Mouse (Mus musculus): ENCODE data around the gene 6030408B16Rik.
"Not testable (repeated sequence)": the region's sequence is repeated elsewhere in the genome, so short reads cannot be mapped to it uniquely, and the experiment has no call there.

6030408B16Rik gene

DNA sequence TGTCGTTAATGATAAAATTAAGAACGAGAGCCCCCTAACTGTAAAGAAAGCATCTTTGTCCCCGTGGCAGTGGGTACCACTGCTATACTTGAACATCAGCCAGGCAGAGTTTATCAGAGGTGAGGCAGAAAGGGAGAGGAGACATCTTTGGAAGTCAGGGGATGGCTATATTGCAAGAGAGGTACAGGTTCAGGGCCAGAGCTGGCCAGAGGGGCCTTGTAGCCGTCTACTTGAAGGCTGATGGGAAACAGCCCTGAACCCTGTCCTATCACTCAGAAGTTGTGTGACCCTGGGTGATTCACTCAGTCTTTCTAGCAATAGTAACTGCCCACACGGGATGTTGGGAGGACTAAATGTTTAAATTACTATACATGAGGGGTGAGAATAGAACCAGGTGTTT lies 28.1 kb downstream of the 6030408B16Rik start:
- no peak for DNase-seq (ENCODE audit: low spot score in 2 of 2)

DNA sequence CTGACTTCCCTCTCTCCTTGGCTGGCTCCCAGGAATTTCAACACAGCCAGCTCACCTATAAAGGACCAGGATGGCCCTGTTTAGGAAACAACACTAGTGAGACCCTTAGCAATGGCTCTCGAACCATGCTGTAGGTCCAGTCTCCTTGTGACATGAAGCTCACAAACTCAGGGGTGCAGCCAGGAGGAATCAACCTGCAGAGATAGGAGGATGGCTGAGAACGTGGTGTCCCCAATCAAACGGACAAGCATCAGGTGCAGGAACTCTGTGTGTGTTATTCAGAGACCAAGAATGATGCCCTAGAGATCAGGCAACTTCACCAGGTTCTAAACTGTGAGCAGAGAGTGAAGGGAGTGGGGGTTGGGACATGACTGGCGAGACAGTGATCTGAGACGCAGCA lies 29.1 kb downstream of the 6030408B16Rik start:
- no peak for DNase-seq (ENCODE audit: low spot score in 2 of 2)

DNA sequence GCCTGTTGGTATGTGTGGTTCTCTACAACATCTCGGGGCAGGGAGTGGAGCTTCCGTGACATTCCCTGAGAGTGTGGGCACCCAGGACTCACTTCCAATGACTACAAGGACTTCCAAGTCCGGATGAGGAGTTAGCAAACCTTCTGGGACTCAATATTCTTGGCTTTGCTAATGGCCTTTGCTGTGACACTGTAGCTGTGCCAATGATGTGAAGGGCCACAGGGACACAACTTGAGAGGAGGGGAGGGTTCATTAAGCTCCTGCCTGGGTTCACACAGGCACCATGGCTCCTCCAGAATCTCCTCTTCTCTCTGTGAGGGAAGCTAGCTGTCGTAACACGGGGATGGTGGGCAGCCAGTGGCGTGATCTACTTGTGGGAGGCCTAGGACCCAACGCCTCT lies 29.6 kb downstream of the 6030408B16Rik start:
- DNase-seq (ENCODE audit: low spot score in 2 of 2), result no peak

DNA sequence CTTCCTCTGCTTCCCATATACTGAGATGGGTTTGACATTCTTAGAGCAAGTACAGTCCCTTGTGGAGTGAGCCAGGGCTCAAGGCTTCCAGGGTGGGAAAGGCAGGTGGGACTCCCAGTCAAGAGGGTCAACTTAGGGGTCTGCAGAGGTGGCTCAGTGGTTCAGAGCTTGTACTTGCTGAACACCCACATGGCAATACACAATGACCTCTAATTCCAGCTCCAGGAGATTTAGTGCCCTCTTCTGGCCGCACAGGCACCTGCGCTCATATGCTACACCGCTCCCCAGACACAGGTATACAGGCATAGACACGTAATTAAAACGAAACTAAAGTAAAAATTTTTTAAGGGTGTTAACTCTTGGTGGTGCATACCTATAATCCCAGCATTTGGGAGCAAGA lies 30.5 kb downstream of the 6030408B16Rik start:
- no peak for DNase-seq (ENCODE audit: low spot score in 2 of 2)

DNA sequence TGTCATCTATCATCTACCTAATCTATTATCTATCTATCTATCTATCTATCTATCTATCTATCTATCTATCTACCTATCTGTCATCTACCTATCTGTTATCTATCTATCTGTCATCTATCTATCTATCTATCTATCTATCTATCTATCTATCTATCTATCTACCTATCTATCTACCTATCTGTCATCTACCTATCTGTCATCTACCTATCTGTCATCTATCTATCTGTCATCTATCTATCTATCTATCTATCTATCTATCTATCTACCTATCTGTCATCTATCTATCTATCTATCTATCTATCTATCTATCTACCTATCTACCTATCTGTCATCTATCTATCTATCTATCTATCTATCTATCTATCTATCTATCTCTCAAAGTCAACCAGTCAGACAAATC lies 31.4 kb downstream of the 6030408B16Rik start:
- DNase-seq (ENCODE audit: low spot score in 2 of 2), result not testable (repeated sequence)

DNA sequence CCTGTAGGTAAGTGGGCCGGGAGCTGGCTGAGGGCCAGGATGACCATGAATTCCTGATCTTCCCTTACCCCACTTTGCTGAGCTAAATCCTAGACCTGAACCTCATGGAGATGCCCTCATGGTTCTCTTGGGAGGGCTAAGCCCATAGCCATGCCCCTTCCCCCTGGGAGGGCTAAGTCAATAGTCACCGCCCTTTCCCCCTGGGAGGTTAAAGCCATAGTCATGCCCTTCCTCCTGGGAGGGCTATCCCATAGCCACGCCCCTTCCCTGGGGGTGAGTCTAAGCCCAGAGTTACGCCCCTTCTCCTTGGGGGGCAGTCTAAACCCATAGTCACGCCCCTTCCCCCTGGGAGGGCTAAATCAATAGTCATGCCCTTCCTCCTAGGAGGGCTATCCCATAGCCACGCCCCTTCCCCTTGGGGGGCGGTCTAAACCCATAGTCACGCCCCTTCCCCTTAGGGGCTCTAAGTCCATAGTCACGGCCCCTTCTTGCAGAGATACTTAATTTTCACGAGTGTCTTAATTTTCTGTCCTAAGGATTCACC lies 33.1 kb downstream of the 6030408B16Rik start:
- DNase-seq (ENCODE audit: low spot score in 2 of 2), result no peak

DNA sequence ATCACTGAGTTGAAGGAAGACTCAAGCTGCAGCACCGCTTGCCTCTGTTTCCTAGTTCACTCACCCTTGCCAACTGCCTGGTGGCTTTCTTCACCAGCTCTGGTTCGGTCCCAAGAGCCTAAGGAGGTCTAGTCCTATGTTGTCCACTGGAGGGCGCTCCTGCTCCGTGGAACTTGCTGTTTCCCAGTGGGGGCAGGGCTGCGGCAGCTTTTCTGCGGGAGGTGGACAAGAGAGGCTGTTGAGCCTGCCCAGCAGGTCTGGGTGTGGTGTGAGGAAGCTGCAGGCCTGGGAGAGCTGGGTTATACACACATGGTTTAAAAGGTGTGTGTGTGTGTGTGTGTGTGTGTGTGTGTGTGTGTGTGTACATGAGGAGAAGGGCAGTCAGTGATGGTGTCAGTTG lies 34.3 kb downstream of the 6030408B16Rik start:
- peak; percentile 90 to 95 for DNase-seq (ENCODE audit: low spot score in 2 of 2)

DNA sequence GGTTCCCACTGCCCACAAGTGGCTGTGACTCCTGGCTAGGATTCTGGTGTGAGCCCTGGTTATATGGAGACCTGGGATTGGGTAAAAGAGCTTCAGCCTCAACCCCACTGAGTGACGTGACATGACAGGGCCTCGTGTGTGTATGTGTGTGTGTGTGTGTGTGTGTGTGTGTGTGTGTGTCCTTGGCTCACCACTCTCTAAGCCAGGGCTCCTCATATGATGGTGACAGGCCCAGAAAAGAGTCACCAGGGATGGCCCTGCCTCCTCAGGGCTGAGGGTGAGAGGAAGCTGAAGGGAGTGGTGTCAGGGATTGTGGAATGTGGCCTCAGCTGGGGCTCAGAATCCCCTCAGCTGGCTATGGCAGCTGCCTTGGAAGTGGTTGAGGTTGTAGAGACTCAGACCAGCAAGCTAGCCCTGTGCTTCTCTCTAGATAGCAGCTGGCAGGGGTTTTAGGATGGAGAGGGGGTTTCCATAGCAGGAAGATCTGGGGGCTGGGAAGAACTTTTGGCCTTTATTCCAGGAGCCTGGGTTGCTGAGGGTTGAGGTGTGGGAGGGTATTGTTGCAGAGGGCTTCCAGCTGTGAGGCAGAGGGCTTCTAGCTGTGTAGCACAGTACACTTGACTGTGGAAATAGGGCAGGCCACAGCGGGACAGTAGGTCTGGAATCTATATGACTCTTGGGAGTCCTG lies 36.0 kb downstream of the 6030408B16Rik start:
- no peak for DNase-seq (ENCODE audit: low spot score in 2 of 2)

DNA sequence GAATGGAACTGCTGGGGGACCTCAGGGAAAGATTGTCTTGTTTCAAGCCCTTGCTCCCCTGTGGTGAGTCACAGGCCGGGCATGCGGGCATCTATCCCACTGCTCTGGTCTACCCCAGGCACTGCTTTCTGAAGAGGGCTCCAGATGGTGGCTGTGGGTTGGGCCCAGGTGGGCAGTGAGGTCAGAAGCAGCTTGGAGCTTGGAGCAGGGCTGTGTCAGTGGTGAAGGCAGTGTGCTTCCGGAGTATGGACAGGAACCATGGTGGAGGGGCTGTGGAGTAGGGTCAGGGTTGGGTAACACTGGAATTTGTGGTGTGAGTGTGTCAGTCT lies 36.5 kb downstream of the 6030408B16Rik start:
- no peak for DNase-seq (ENCODE audit: low spot score in 2 of 2)

DNA sequence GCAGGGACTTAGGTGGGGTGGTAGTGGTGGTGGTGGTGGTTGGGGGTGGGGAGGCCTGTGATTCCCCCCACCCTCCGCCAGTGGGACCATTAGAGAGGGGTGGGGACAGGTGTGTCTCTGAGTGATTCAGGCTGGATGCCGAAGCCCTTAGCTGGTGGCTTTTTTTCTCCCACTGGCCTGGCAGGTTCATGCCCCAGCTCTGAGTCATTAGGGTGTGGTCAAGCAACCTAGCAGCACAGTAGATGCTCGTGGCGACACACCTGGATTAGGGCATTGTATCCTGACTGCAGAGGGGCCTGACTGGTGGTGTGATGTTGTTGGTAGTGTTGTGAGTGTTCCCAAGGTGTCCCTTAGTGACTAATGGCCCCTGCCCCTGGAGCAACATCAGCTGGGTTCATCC lies 38.1 kb downstream of the 6030408B16Rik start:
- DNase-seq (ENCODE audit: low spot score in 2 of 2), result peak in 1 of 2 experiments; percentile 78

DNA sequence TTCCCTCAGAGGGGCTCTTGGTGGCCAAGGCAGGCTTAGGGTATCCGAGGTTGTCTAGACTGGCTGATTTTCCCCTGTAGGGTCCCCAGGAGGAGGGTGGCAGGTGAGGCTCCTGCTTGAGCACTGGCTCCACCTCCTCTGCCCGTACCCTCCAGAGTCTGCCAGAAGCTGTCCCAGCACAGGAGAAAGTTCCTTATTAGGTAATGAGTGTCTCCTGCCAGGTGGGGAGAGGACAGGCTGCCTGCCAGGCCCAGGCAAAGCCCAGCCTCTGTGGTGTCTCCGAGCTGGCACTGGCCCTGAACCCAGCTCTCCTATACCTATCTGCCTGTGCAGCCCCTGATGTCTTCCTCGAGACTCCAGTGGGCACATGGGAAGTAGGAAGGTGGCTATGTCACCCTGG lies 39.4 kb downstream of the 6030408B16Rik start:
- DNase-seq (ENCODE audit: low spot score in 2 of 2), result peak in 1 of 2 experiments; percentile 37

DNA sequence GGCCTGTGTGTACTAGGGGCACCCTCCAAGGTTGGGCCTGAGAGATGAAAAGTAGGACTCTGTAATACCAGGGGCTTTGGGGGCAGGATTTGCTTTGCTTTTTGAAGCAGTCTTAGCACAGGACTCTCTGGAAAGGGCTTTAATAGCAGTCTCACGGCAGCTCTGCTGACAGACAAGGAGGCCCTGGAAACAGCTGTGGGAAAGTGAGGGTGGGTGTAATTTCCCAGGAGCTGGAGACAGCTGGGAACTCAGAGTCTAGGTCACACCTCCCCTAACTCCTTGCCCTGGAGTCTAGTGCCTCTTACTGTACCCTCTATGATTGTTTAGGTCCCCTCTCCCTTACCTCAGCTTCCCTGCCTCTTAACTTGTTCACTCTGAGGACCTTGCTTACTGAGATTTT lies 40.2 kb downstream of the 6030408B16Rik start:
- no peak for DNase-seq (ENCODE audit: low spot score in 2 of 2)

DNA sequence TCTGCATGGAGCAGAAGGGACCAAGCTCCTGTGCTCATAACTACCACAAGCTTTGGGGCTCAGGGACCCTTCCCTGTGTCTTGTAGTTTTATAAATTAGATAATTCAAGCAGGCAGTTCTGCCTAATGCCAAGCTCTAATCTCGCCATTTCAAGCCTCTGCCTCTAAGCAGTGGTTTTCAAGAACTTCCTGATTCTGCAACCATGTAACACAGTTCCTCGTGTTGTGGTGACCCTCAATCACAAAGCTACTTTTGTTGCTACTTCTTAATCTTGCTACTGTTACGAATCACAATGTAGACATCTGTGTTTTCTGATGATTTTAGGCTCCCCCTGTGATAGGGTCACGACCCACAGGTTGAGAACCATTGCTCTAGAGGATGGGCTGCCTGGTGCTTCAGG lies 40.6 kb downstream of the 6030408B16Rik start:
- no peak for DNase-seq (ENCODE audit: low spot score in 2 of 2)

DNA sequence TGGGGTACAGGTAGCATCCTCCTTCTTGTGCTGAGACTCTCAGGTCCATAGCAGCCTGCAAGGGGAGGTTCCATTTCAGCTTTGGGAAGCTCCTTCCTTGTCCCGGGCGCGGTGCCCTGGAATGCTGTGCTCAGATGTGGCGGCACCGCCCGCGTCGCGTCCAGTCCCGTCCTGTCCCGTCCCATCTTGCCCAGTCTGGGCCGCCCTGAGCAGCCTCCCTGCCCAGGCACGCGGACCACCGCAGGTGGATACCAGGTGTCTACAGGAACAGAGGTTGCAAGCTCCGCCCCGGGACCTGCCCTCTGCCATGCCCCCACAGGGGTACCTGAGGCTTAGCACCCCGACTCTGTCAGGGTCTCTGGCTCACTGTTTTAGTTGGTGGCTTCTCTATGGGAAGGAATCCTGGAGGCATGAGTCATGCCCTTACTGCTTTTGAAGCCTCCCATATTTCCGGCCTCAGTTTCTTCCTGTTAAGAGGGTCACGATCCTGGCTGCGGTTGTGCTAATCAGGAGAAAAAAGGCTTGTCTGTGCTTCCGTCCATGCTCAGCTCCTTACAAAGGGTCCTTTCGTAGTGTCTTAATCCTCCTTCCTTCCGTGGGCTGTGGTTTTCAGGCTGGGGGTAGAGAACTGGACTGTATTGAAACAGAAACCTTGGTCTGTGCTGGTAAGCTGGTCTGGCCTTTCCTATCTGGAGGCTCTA lies 43.6 kb downstream of the 6030408B16Rik start:
- DNase-seq (ENCODE audit: low spot score in 2 of 2), result peak; percentile 81 to 87

DNA sequence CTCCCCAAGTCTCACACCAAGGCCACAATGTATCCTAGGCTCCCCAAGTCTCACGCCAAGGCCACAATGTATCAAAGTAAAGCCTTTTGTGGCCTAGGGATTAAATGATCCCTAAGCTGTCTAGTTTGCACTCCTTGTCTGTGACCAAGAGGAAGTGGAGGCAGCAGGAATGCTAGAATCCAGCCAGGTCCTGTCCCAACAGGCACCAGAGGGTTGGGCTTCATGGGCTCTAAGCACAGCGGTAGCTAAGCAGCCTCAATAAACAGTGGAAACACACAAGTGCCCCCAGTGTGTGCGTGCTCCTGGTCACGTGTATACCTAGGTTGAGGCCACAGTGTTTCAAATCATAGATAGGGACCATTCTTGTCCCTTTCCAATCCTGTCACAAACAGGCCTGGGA lies 45.3 kb downstream of the 6030408B16Rik start:
- peak in 1 of 2 experiments; percentile 72 for DNase-seq (ENCODE audit: low spot score in 2 of 2)

DNA sequence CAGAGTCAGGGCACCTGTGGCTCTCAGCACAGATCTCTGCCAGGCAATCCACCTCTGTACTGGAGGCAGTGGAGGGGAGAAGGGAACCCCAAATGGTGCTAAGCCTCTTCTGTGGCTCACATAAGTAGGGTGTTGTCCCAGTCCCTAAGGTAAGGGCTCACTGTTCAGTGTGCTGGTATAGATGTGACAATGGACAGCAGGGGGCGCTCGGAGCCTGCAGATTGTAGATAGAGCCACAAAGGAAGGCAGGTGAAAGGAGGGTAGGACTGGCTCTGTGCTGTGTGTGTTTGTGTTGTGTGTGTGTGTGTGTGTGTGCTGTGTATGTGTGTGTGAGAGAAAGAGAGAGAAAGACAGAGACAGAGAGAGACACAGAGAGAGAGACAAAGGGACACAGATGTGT lies 46.5 kb downstream of the 6030408B16Rik start:
- peak; percentile 81 to 85 for DNase-seq (ENCODE audit: low spot score in 2 of 2)

DNA sequence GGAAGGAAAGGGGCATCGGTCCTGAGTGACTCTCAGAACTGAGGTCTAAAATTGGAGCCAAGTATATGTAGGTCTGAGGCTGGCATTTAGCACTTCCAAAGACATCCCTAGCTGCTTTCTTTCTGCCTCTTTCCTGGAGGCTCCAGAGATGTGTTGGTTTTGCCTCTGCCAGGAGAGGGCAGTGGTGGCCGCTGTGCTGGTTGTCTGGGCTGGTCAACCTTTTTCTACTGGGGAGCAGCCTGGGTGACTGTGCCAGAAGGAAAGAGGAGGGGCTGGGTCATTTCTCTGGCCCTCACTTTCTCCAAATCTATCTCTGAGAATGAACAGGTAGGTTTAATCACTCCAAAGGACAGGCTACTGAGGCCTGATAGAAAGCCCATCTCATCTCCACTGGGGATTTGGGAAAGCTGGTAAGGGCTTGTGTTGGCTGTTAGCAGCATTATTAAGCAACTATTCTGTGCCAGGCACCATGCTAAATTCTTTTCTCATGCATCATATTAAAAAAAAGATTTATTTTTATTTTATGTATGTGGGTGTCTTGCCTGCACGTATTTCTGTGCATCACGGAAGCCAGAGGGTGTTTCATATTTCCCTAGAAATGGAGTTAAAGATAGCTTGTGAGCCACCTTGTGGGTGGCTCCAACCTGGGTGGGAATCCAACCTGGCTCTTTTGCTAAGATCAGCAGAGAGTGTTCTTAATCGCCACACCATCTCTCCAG lies 48.9 kb downstream of the 6030408B16Rik start:
- peak in 1 of 2 experiments; percentile 53 for DNase-seq (ENCODE audit: low spot score in 2 of 2)

Data from urinary bladder, adult 18-20 months (tissue).